Mouse (Mus musculus): ENCODE measurements around the gene Usp20.

The Usp20 gene

GRCm38 (mm10) chr2:31069114-31069445 is 87.0 kb downstream of the Usp20 start:
- DNase-seq (ENCODE audit: inconsistent age in 2 of 2, low spot score in 1 of 2): peak; percentile 16 to 50

DNA sequence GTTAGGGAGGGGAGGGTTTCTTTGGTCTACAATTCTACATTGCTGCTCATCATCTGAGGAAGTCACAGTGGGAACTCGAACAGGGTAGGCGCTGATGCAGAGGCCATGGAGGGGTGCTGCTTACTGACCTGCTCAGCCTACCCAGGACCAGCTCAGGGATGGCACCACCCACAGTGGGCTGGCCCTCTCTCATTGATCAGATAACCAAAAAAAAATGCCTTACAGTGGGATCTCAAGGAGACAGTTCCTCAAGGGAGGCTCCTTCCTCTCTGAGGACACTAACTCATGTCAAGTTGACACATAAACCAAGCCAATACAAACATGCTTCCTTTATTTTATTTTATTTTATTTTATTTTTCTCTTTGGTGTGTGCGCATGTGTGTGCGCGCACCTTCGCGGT is 87.4 kb downstream of the Usp20 start:
- no peak for DNase-seq (ENCODE audit: inconsistent age in 2 of 2, low spot score in 1 of 2)

Data from adrenal gland, adult (tissue).